Mouse (Mus musculus) cerebellum, adult 2 months (tissue): ENCODE measurements around the gene She. TPM values are rescaled to one million over a fixed set of nuclear protein-coding genes. Genes with fewer than 3 reads are reported as not detected.
"Not testable (repeated sequence)": the region's sequence is repeated elsewhere in the genome, so short reads cannot be mapped to it uniquely, and the experiment has no call there.

ENCODE experiments used
- DNase-seq, 2 experiments: peaks; one replicate each; pipeline ENCODE4 v3.0.0; 2021
- H3K27ac ChIP-seq: fragments of 200-500 bp; 2 replicates; pipeline ENCODE4 v1.5.1; 2012; ENCODE audit warnings: low read length, control low read depth, inconsistent platforms; ENCODE audit not compliant: insufficient read depth
- H3K27me3 ChIP-seq: fragments of 200-500 bp; 2 replicates; pipeline ENCODE4 v1.6.1; 2012; ENCODE audit warnings: inconsistent platforms, mild to moderate bottlenecking, low read length, moderate library complexity; ENCODE audit not compliant: control insufficient read depth, insufficient read depth
- H3K4me1 ChIP-seq: fragments of 200-500 bp; 2 replicates; pipeline ENCODE4 v1.6.1; 2011; ENCODE audit warnings: low read length; ENCODE audit not compliant: control insufficient read depth, insufficient read depth
- H3K4me3 ChIP-seq: fragments of 200-500 bp; replicated peaks from 2 replicates; pipeline ENCODE3; 2011; ENCODE audit warnings: mild to moderate bottlenecking, low read depth, low read length, control low read depth; ENCODE audit not compliant: insufficient read depth
- CTCF ChIP-seq: fragments of 200-500 bp; IDR thresholded peaks from 2 replicates; pipeline ENCODE4 v1.5.1; 2011; ENCODE audit warnings: low read depth, mild to moderate bottlenecking, control low read depth, low read length, moderate library complexity, borderline replicate concordance; ENCODE audit not compliant: insufficient read depth
- POLR2A ChIP-seq: fragments of 200-500 bp; IDR thresholded peaks from 2 replicates; pipeline ENCODE4 v1.6.1; 2011; ENCODE audit warnings: low read length, control low read depth, borderline replicate concordance; ENCODE audit not compliant: insufficient read depth
- WGBS: fragments of 180-500 bp; shearing (Covaris S2); methylation state at CpG from one replicate; pipeline ENCODE4 v1.1.7; 2018; 5-methylcytosine and 5-hydroxymethylcytosine counted together
- polyA plus RNA-seq: library from polyadenylated mRNA; depleted of rRNA; stranded (reverse); fragments of >200 nt; gene quantifications from 2 replicates; pipeline ENCODE4 v1.2.3, GENCODE M21; 2012

She gene
- polyA plus RNA-seq, 1 experiment, result 1.9 TPM

GRCm38 (mm10) chr3:89858888-89859287 lies 27.7 kb downstream of the She start:
- no peak overlapping the region for H3K27ac ChIP-seq
- H3K4me1 ChIP-seq, result no peaks in the 10 kb centered on the region; the same call in none of the 2 replicates
- TF ChIP-seq POLR2A (no peak), CTCF (no peak)
- no peaks in the 10 kb centered on the region for H3K27me3 ChIP-seq
- no peak for DNase-seq
- no peak overlapping the region for H3K4me3 ChIP-seq
- WGBS, result 60% methylated on average over 8 of the region's 8 CpGs

GRCm38 (mm10) chr3:89859936-89860335 lies 28.8 kb downstream of the She start:
- Histone ChIP-seq H3K4me1 (no peaks in the 10 kb centered on the region; the same call in none of the 2 replicates), H3K27me3 (no peaks in the 10 kb centered on the region), H3K4me3 (no peak overlapping the region), H3K27ac (no peak overlapping the region)
- TF ChIP-seq POLR2A (no peak), CTCF (no peak)
- DNase-seq, result no peak
- 78% methylated on average over 3 of the region's 3 CpGs for WGBS

GRCm38 (mm10) chr3:89860343-89860742 lies 29.2 kb downstream of the She start:
- WGBS, result 85% methylated on average over 3 of the region's 3 CpGs
- Histone ChIP-seq H3K4me3 (no peak overlapping the region), H3K27ac (no peak overlapping the region), H3K27me3 (no peaks in the 10 kb centered on the region), H3K4me1 (no peaks in the 10 kb centered on the region; the same call in none of the 2 replicates)
- no peak for DNase-seq
- TF ChIP-seq POLR2A (no peak), CTCF (no peak)

- Histone ChIP-seq H3K27ac (no peak overlapping the region), H3K4me3 (no peak overlapping the region), H3K4me1 (no peaks in the 10 kb centered on the region; the same call in none of the 2 replicates), H3K27me3 (no peaks in the 10 kb centered on the region)
- WGBS, result 14% methylated on average over 4 of the region's 4 CpGs
- TF ChIP-seq POLR2A (no peak), CTCF (no peak)
- DNase-seq, result peak in 1 of 2 experiments; percentile 15
Observed at GRCm38 (mm10) chr3:89861070-89861469, 29.9 kb downstream of the She start.

- TF ChIP-seq POLR2A (no peak), CTCF (no peak)
- no peak for DNase-seq
- WGBS, result 77% methylated on average over 8 of the region's 8 CpGs
- Histone ChIP-seq H3K27me3 (no peaks in the 10 kb centered on the region), H3K4me3 (no peak overlapping the region), H3K27ac (no peak overlapping the region), H3K4me1 (no peaks in the 10 kb centered on the region; the same call in none of the 2 replicates)
Observed at GRCm38 (mm10) chr3:89862182-89862761, 31.1 kb downstream of the She start.

- not testable (repeated sequence) for H3K27ac ChIP-seq, H3K4me3 ChIP-seq, H3K4me1 ChIP-seq, DNase-seq, H3K27me3 ChIP-seq
- WGBS, result 96% methylated on average over 3 of the region's 3 CpGs
Observed at GRCm38 (mm10) chr3:89863276-89863675, 32.1 kb downstream of the She start.

GRCm38 (mm10) chr3:89863716-89864509 lies 32.7 kb downstream of the She start:
- H3K27ac ChIP-seq, result no peak overlapping the region
- 94% methylated on average over 9 of the region's 9 CpGs for WGBS

GRCm38 (mm10) chr3:89865020-89865419 lies 33.9 kb downstream of the She start:
- Histone ChIP-seq H3K4me3 (no peak overlapping the region), H3K27ac (no peak overlapping the region), H3K27me3 (no peaks in the 10 kb centered on the region), H3K4me1 (no peaks in the 10 kb centered on the region; the same call in none of the 2 replicates)
- TF ChIP-seq POLR2A (no peak), CTCF (no peak)
- WGBS, result 30% methylated on average over 6 of the region's 6 CpGs
- no peak for DNase-seq

More at GRCm38 (mm10) chr3:89863716-89864509, 32.7 kb downstream of the She start:
- TF ChIP-seq CTCF (no peak), POLR2A (no peak)
- Histone ChIP-seq H3K27me3 (no peaks in the 10 kb centered on the region), H3K4me1 (no peaks in the 10 kb centered on the region; the same call in none of the 2 replicates), H3K4me3 (no peak overlapping the region)
- DNase-seq, result no peak
